Mouse (Mus musculus) stomach, embryonic 16.5 days (tissue): ENCODE results near the gene Ivl. TPM values are rescaled to one million over a fixed set of nuclear protein-coding genes. Genes with fewer than 3 reads are reported as not detected.

Experiments
- ATAC-seq: fragments of 200-750 bp; cut with Nextera tagmentation; 2 replicates; pipeline ENCODE4 v1.8.0; 2017; ENCODE audit warnings: moderate number of reproducible peaks, moderate TSS enrichment; ENCODE audit not compliant: insufficient read depth, low FRiP score
- H3K27ac ChIP-seq: fragments of 300-500 bp; sonication (generic); 2 replicates; pipeline ENCODE4 v1.5.1; 2014; ENCODE audit warnings: low read length
- H3K27me3 ChIP-seq: fragments of 300-500 bp; sonication (generic); 2 replicates; pipeline ENCODE4 v1.6.1; 2014; ENCODE audit warnings: low read length, control low read depth, mixed read lengths; ENCODE audit not compliant: control insufficient read depth, insufficient read depth
- H3K36me3 ChIP-seq: fragments of 300-500 bp; sonication (generic); 2 replicates; pipeline ENCODE4 v1.6.1; 2014; ENCODE audit warnings: low read length; ENCODE audit not compliant: control insufficient read depth, insufficient read depth
- H3K4me1 ChIP-seq: fragments of 300-500 bp; sonication (generic); 2 replicates; pipeline ENCODE4 v1.6.1; 2014; ENCODE audit warnings: low read length, control low read depth, mixed read lengths; ENCODE audit not compliant: control insufficient read depth, insufficient read depth
- H3K4me2 ChIP-seq: fragments of 300-500 bp; sonication (generic); 2 replicates; pipeline ENCODE4 v1.6.1; 2014; ENCODE audit warnings: low read depth, low read length, mixed read lengths
- H3K4me3 ChIP-seq: fragments of 300-500 bp; sonication (generic); replicated peaks from 2 replicates; pipeline ENCODE4 v1.5.1; 2014; ENCODE audit warnings: mild to moderate bottlenecking, low read length
- H3K9ac ChIP-seq: fragments of 300-500 bp; sonication (generic); 2 replicates; pipeline ENCODE4 v1.6.1; 2014; ENCODE audit warnings: low read length
- H3K9me3 ChIP-seq: fragments of 300-500 bp; sonication (generic); replicated peaks from 2 replicates; pipeline ENCODE4 v1.6.1; 2016; ENCODE audit warnings: low read length, control low read depth; ENCODE audit not compliant: control insufficient read depth
- WGBS: fragments of 180-500 bp; shearing (Covaris S2); extraction: QIAGEN DNeasy Blood & Tissue Kit; methylation state at CpG from one replicate; pipeline ENCODE4 v1.1.7; 2014; 5-methylcytosine and 5-hydroxymethylcytosine counted together
- polyA plus RNA-seq: library from polyadenylated mRNA; unstranded; fragments of >200 nt; fragmentation: Nextera tagmentation; extraction: Ambion mirVana; gene quantifications from 2 replicates; pipeline ENCODE4 v1.2.1, GENCODE M21; 2015

The Ivl gene
- polyA plus RNA-seq, 1 experiment from 2014 or later, result 1.3 TPM

- WGBS, result 61% methylated on average over 3 of the region's 3 CpGs
- Histone ChIP-seq H3K27ac (no peak overlapping the region), H3K4me2 (no peak overlapping the region), H3K27me3 (no peaks in the 10 kb centered on the region), H3K9me3 (no peaks in the 10 kb centered on the region), H3K9ac (no peak overlapping the region), H3K4me1 (no peaks in the 10 kb centered on the region), H3K4me3 (no peak overlapping the region), H3K36me3 (no peaks in the 10 kb centered on the region)
- no peak for ATAC-seq
These were observed 13.7 kb upstream of the Ivl start for GRCm38 (mm10) chr3:92587190-92587589.

GRCm38 (mm10) chr3:92585055-92585454 is 11.5 kb upstream of the Ivl start:
- no peaks in the 10 kb centered on the region for H3K36me3 ChIP-seq
- H3K4me2 ChIP-seq, result no peak overlapping the region
- no peak overlapping the region for H3K4me3 ChIP-seq
- no peaks in the 10 kb centered on the region for H3K9me3 ChIP-seq
- H3K4me1 ChIP-seq, result no peaks in the 10 kb centered on the region
- 52% methylated on average over 1 of the region's 1 CpGs for WGBS
- H3K9ac ChIP-seq, result no peak overlapping the region
- no peak for ATAC-seq
- no peak overlapping the region for H3K27ac ChIP-seq
- H3K27me3 ChIP-seq, result no peaks in the 10 kb centered on the region

GRCm38 (mm10) chr3:92583164-92583826 is 9.8 kb upstream of the Ivl start:
- 0 out of 2 replicates have a peak, but pooled peaks cover 4% of the 10 kb centered on the region for H3K4me1 ChIP-seq
- H3K4me3 ChIP-seq, result no peak overlapping the region
- H3K36me3 ChIP-seq, result no peaks in the 10 kb centered on the region
- no peak overlapping the region for H3K4me2 ChIP-seq
- no peak overlapping the region for H3K9ac ChIP-seq
- no peak for ATAC-seq
- 42% methylated on average over 3 of the region's 3 CpGs for WGBS
- no peaks in the 10 kb centered on the region for H3K27me3 ChIP-seq
- H3K9me3 ChIP-seq, result no peaks in the 10 kb centered on the region
- H3K27ac ChIP-seq, result no peak overlapping the region

DNA sequence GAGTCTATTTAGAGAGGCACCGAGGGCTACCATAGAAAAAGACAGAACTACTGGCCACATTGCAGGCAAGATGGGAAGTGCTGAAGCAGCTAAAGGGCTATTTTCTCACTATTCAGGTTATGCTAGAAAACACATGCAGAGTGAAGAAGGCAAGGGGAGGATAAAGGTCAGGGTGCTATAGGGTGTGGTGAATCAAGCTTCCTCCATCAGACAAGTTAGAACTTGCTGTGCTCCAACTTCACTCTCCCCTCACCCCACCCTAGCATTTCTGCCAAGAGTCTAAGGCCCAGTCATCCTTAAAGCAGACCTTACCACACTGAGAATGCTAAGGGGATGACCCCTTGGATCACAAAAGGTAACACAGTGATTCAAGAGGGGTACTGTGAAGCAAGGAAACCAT is 6.0 kb upstream of the Ivl start:
- 56% methylated on average over 1 of the region's 1 CpGs for WGBS
- peak overlapping the region; percentile 69 for H3K27ac ChIP-seq
- H3K4me1 ChIP-seq, result 0 out of 2 replicates have a peak, but pooled peaks cover 4% of the 10 kb centered on the region
- no peak overlapping the region for H3K9ac ChIP-seq
- H3K4me2 ChIP-seq, result no peak overlapping the region
- no peaks in the 10 kb centered on the region for H3K9me3 ChIP-seq
- H3K36me3 ChIP-seq, result no peaks in the 10 kb centered on the region
- H3K4me3 ChIP-seq, result no peak overlapping the region
- peak; percentile 75; the same call in 1 of the 2 replicates for ATAC-seq
- H3K27me3 ChIP-seq, result no peaks in the 10 kb centered on the region

GRCm38 (mm10) chr3:92578652-92579413 is 5.3 kb upstream of the Ivl start:
- peak overlapping the region; percentile 69 for H3K27ac ChIP-seq
- 0 out of 2 replicates have a peak, but pooled peaks cover 4% of the 10 kb centered on the region for H3K4me1 ChIP-seq
- 44% methylated on average over 4 of the region's 4 CpGs for WGBS
- ATAC-seq, result 0 out of 2 replicates have a peak, but pooled peaks have one; percentile 25
- no peak overlapping the region for H3K9ac ChIP-seq
- no peak overlapping the region for H3K4me2 ChIP-seq
- H3K27me3 ChIP-seq, result no peaks in the 10 kb centered on the region
- H3K4me3 ChIP-seq, result no peak overlapping the region
- no peaks in the 10 kb centered on the region for H3K9me3 ChIP-seq
- no peaks in the 10 kb centered on the region for H3K36me3 ChIP-seq

- Histone ChIP-seq H3K4me1 (no peaks in the 10 kb centered on the region), H3K4me3 (no peak overlapping the region), H3K9ac (no peak overlapping the region), H3K4me2 (no peak overlapping the region), H3K27ac (no peak overlapping the region), H3K27me3 (no peaks in the 10 kb centered on the region), H3K36me3 (no peaks in the 10 kb centered on the region), H3K9me3 (no peaks in the 10 kb centered on the region)
- WGBS, result 44% methylated on average over 2 of the region's 2 CpGs
- ATAC-seq, result no peak
These were observed 900 bp downstream of the Ivl start for GRCm38 (mm10) chr3:92572514-92573155.

GRCm38 (mm10) chr3:92568752-92569151 is 4.8 kb downstream of the Ivl start:
- Histone ChIP-seq H3K36me3 (no peaks in the 10 kb centered on the region), H3K4me2 (no peak overlapping the region), H3K9ac (no peak overlapping the region), H3K4me1 (no peaks in the 10 kb centered on the region), H3K9me3 (no peaks in the 10 kb centered on the region), H3K4me3 (no peak overlapping the region), H3K27ac (no peak overlapping the region), H3K27me3 (no peaks in the 10 kb centered on the region)
- 88% methylated on average over 2 of the region's 2 CpGs for WGBS
- ATAC-seq, result no peak

- no peak for ATAC-seq
- Histone ChIP-seq H3K36me3 (no peaks in the 10 kb centered on the region), H3K9me3 (no peaks in the 10 kb centered on the region), H3K4me1 (no peaks in the 10 kb centered on the region), H3K4me3 (no peak overlapping the region), H3K9ac (no peak overlapping the region), H3K27ac (no peak overlapping the region), H3K27me3 (no peaks in the 10 kb centered on the region), H3K4me2 (no peak overlapping the region)
These were observed 8.1 kb downstream of the Ivl start for GRCm38 (mm10) chr3:92565418-92565817.

DNA sequence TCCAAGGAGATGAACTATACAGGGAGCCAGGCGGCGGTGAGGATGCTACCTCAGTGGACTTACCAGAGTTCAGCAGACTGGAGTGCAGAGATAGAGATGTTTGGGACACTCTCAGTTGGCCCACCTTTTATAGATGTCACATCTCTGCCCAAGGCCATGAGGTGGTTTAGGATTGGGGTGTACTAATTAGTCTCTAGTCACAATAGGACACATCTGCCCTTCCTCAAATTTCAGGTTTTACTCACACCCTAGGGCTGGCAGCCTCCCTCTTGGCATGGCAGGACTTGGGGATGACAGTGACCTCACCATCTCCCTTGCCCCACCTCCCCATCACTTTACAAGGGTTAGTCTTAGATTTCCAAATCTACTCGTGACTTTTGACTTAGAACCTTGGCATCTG is 39.1 kb downstream of the Ivl start, which contains the start of gene 2310046K23Rik:
Gene 2310046K23Rik, minus strand, starts transcription at position 101 of the 400 bp plus-strand sequence.
- Histone ChIP-seq H3K9ac (no peak within 1 kb of the TSS), H3K27me3 (no peaks in the 10 kb centered on the region), H3K4me1 (no peaks in the 10 kb centered on the region), H3K9me3 (no peaks in the 10 kb centered on the region), H3K27ac (no peak within 1 kb of the TSS), H3K36me3 (no peaks in the 10 kb centered on the region), H3K4me2 (no peak within 1 kb of the TSS), H3K4me3 (no peak within 1 kb of the TSS)
- 87% methylated on average over 3 of the region's 3 CpGs for WGBS
- no peak for ATAC-seq
